Mouse (Mus musculus) bone marrow, adult 2 months (tissue): ENCODE measurements around the gene Fam47e.

Source experiments
- CTCF ChIP-seq: fragments of 200-500 bp; IDR thresholded peaks from 2 replicates; pipeline ENCODE4 v1.5.1; 2011; ENCODE audit warnings: low read length, control low read depth; ENCODE audit not compliant: control insufficient read depth, insufficient read depth
- POLR2A ChIP-seq: fragments of 200-500 bp; IDR thresholded peaks from 2 replicates; pipeline ENCODE4 v1.6.1; 2011; ENCODE audit warnings: low read depth, mild to moderate bottlenecking, control low read depth, low read length, borderline replicate concordance; ENCODE audit not compliant: control insufficient read depth

GRCm38 (mm10) chr5:92505402-92505865, 49.4 kb upstream of the Fam47e start:
- TF ChIP-seq POLR2A (peak; percentile 61; the same call in 1 of the 2 replicates), CTCF (peak; percentile 54)
